Mouse (Mus musculus) limb, embryonic 14.5 days (tissue): ENCODE results near the gene Mob3b. TPM values are rescaled to one million over a fixed set of nuclear protein-coding genes. Genes with fewer than 3 reads are reported as not detected.
A peak's percentile ranks its signal among the peaks of the same experiment; 100 is the strongest.

ENCODE experiments used
- ATAC-seq: fragments of 200-750 bp; cut with Nextera tagmentation; 2 replicates; pipeline ENCODE4 v1.8.0; 2017; ENCODE audit warnings: low read depth, moderate number of reproducible peaks, moderate TSS enrichment; ENCODE audit not compliant: low FRiP score
- DNase-seq: peaks from one replicate; pipeline ENCODE4 v3.0.0-alpha.2; 2015; ENCODE audit warnings: low spot score
- H3K27ac ChIP-seq: fragments of 300-500 bp; sonication (generic); replicated peaks from 2 replicates; pipeline ENCODE4 v1.5.1; 2014; ENCODE audit warnings: low read depth, mild to moderate bottlenecking, low read length, moderate library complexity, mixed read lengths
- H3K27me3 ChIP-seq: fragments of 300-500 bp; sonication (generic); 2 replicates; pipeline ENCODE4 v1.6.1; 2014; ENCODE audit warnings: low read length, mixed read lengths; ENCODE audit not compliant: control insufficient read depth, insufficient read depth
- H3K36me3 ChIP-seq: fragments of 300-500 bp; sonication (generic); 2 replicates; pipeline ENCODE4 v1.6.1; 2014; ENCODE audit warnings: mild to moderate bottlenecking, low read length, moderate library complexity, mixed read lengths; ENCODE audit not compliant: control insufficient read depth, insufficient read depth
- H3K4me1 ChIP-seq: fragments of 300-500 bp; sonication (generic); 2 replicates; pipeline ENCODE4 v1.6.1; 2014; ENCODE audit warnings: antibody characterized with exemption, low read length, mixed read lengths; ENCODE audit not compliant: control insufficient read depth, insufficient read depth
- H3K4me2 ChIP-seq: fragments of 300-500 bp; sonication (generic); replicated peaks from 2 replicates; pipeline ENCODE4 v1.6.1; 2014; ENCODE audit warnings: low read depth, mild to moderate bottlenecking, low read length, moderate library complexity; ENCODE audit not compliant: severe bottlenecking
- H3K4me3 ChIP-seq: fragments of 300-500 bp; sonication (generic); replicated peaks from 2 replicates; pipeline ENCODE4 v1.5.1; 2014; ENCODE audit warnings: low read length
- H3K9ac ChIP-seq: fragments of 300-500 bp; sonication (generic); 2 replicates; pipeline ENCODE4 v1.6.1; 2014; ENCODE audit warnings: mild to moderate bottlenecking, low read depth, low read length, moderate library complexity; ENCODE audit not compliant: severe bottlenecking
- H3K9me3 ChIP-seq: fragments of 300-500 bp; sonication (generic); 2 replicates; pipeline ENCODE4 v1.6.1; 2016; ENCODE audit warnings: low read length; ENCODE audit not compliant: control insufficient read depth
- POLR2A ChIP-seq: fragments of 200-500 bp; IDR thresholded peaks from 2 replicates; pipeline ENCODE4 v1.8.0; 2012; ENCODE audit warnings: inconsistent platforms, mild to moderate bottlenecking, moderate library complexity, borderline replicate concordance; ENCODE audit not compliant: insufficient read depth, insufficient read length; ENCODE audit errors: extremely low read depth
- WGBS: fragments of 180-500 bp; shearing (Covaris S2); extraction: QIAGEN DNeasy Blood & Tissue Kit; methylation state at CpG from one replicate; pipeline ENCODE4 v1.1.7; 2014; 5-methylcytosine and 5-hydroxymethylcytosine counted together
- polyA plus RNA-seq, 2 experiments: library from polyadenylated mRNA; depleted of rRNA in 1 of 2; stranded (reverse) in 1 of 2; unstranded in 1 of 2; fragments of >200 nt; fragmentation: Nextera tagmentation in 1 of 2; extraction: Ambion mirVana in 1 of 2; gene quantifications; 2 replicates each; pipeline versions ENCODE4 v1.2.1 to v1.2.3; 2012 to 2014

Mob3b gene
- polyA plus RNA-seq, 2 experiments = 3.3 to 7.8 TPM

- WGBS = 68% methylated on average over 8 of the region's 8 CpGs
- H3K4me1 ChIP-seq = no peaks in the 10 kb centered on the region; the same call in 1 of the 2 replicates
- H3K9ac ChIP-seq = no peak overlapping the region
- H3K9me3 ChIP-seq = no peaks in the 10 kb centered on the region
- ATAC-seq (no peak), DNase-seq (no peak)
- H3K4me3 ChIP-seq = no peak overlapping the region
- H3K27me3 ChIP-seq = no peaks in the 10 kb centered on the region
- H3K27ac ChIP-seq = no peak overlapping the region
- no peaks in the 10 kb centered on the region for H3K36me3 ChIP-seq
- H3K4me2 ChIP-seq = no peak overlapping the region
- TF ChIP-seq POLR2A = no peak
These were observed 190.8 kb downstream of the Mob3b start for GRCm38 (mm10) chr4:34966336-34966957.

GRCm38 (mm10) chr4:34964906-34965305 lies 192.4 kb downstream of the Mob3b start:
- no peak for DNase-seq
- no peak overlapping the region for H3K4me3 ChIP-seq
- no peaks in the 10 kb centered on the region for H3K9me3 ChIP-seq
- WGBS = 72% methylated on average over 10 of the region's 10 CpGs
- ATAC-seq = no peak
- no peaks in the 10 kb centered on the region for H3K36me3 ChIP-seq
- TF ChIP-seq POLR2A = no peak
- H3K4me2 ChIP-seq = no peak overlapping the region
- no peaks in the 10 kb centered on the region; the same call in 1 of the 2 replicates for H3K4me1 ChIP-seq
- no peaks in the 10 kb centered on the region for H3K27me3 ChIP-seq
- H3K9ac ChIP-seq = no peak overlapping the region
- H3K27ac ChIP-seq = no peak overlapping the region

- Histone ChIP-seq H3K4me3 (no peak overlapping the region), H3K9ac (no peak overlapping the region), H3K4me2 (no peak overlapping the region), H3K9me3 (no peaks in the 10 kb centered on the region), H3K27me3 (no peaks in the 10 kb centered on the region), H3K27ac (no peak overlapping the region), H3K36me3 (no peaks in the 10 kb centered on the region), H3K4me1 (no peaks in the 10 kb centered on the region; the same call in 1 of the 2 replicates)
- DNase-seq (no peak), ATAC-seq (no peak)
- TF ChIP-seq POLR2A = no peak
- WGBS = 87% methylated on average over 13 of the region's 13 CpGs
These were observed 193.3 kb downstream of the Mob3b start for GRCm38 (mm10) chr4:34963999-34964398.

GRCm38 (mm10) chr4:34960781-34961560 lies 196.3 kb downstream of the Mob3b start:
- Histone ChIP-seq H3K9me3 (no peaks in the 10 kb centered on the region), H3K27me3 (no peaks in the 10 kb centered on the region), H3K4me2 (no peak overlapping the region), H3K27ac (no peak overlapping the region), H3K4me1 (no peaks in the 10 kb centered on the region), H3K4me3 (no peak overlapping the region), H3K36me3 (no peaks in the 10 kb centered on the region), H3K9ac (no peak overlapping the region)
- no peak for ATAC-seq
- peak; percentile 64 for DNase-seq
- WGBS = 72% methylated on average over 15 of the region's 15 CpGs
- no peak for TF ChIP-seq POLR2A

GRCm38 (mm10) chr4:34959477-34959876 lies 197.8 kb downstream of the Mob3b start:
- no peaks in the 10 kb centered on the region for H3K27me3 ChIP-seq
- H3K27ac ChIP-seq = no peak overlapping the region
- H3K4me1 ChIP-seq = no peaks in the 10 kb centered on the region
- no peak for DNase-seq
- TF ChIP-seq POLR2A = no peak
- no peaks in the 10 kb centered on the region for H3K9me3 ChIP-seq
- H3K9ac ChIP-seq = no peak overlapping the region
- ATAC-seq = no peak
- no peaks in the 10 kb centered on the region for H3K36me3 ChIP-seq
- H3K4me3 ChIP-seq = no peak overlapping the region
- H3K4me2 ChIP-seq = no peak overlapping the region
- 78% methylated on average over 6 of the region's 6 CpGs for WGBS
